Mouse (Mus musculus) stomach, embryonic 14.5 days (tissue): ENCODE data around the gene Pex26. TPM values are rescaled to one million over a fixed set of nuclear protein-coding genes. Genes with fewer than 3 reads are reported as not detected.
A peak's percentile ranks its signal among the peaks of the same experiment; 100 is the strongest.

Experiments
- ATAC-seq: fragments of 200-750 bp; cut with Nextera tagmentation; 2 replicates; pipeline ENCODE4 v1.8.0; 2017; ENCODE audit warnings: low read depth, moderate TSS enrichment; ENCODE audit not compliant: insufficient number of reproducible peaks, insufficient read depth, low FRiP score
- H3K27ac ChIP-seq: fragments of 300-500 bp; sonication (generic); 2 replicates; pipeline ENCODE4 v1.5.1; 2014; ENCODE audit warnings: mild to moderate bottlenecking, low read length, moderate library complexity, mixed read lengths
- H3K27me3 ChIP-seq: fragments of 300-500 bp; sonication (generic); 2 replicates; pipeline ENCODE4 v1.6.1; 2014; ENCODE audit warnings: low read length, control low read depth, mixed read lengths; ENCODE audit not compliant: control insufficient read depth, insufficient read depth
- H3K36me3 ChIP-seq: fragments of 300-500 bp; sonication (generic); 2 replicates; pipeline ENCODE4 v1.6.1; 2014; ENCODE audit warnings: mild to moderate bottlenecking, control low read depth, low read length, moderate library complexity, mixed read lengths; ENCODE audit not compliant: control insufficient read depth, insufficient read depth
- H3K4me1 ChIP-seq: fragments of 300-500 bp; sonication (generic); 2 replicates; pipeline ENCODE4 v1.6.1; 2014; ENCODE audit warnings: low read length, control low read depth, mixed read lengths; ENCODE audit not compliant: control insufficient read depth, insufficient read depth
- H3K4me2 ChIP-seq: fragments of 300-500 bp; sonication (generic); replicated peaks from 2 replicates; pipeline ENCODE4 v1.6.1; 2014; ENCODE audit warnings: low read depth, low read length, control low read depth
- H3K4me3 ChIP-seq: fragments of 300-500 bp; sonication (generic); 2 replicates; pipeline ENCODE4 v1.5.1; 2014; ENCODE audit warnings: low read depth, low read length, control low read depth
- H3K9ac ChIP-seq: fragments of 300-500 bp; sonication (generic); replicated peaks from 2 replicates; pipeline ENCODE4 v1.6.1; 2014; ENCODE audit warnings: low read depth, mild to moderate bottlenecking, control low read depth, low read length, moderate library complexity, mixed read lengths
- H3K9me3 ChIP-seq: fragments of 300-500 bp; sonication (generic); 2 replicates; pipeline ENCODE4 v1.6.1; 2016; ENCODE audit warnings: low read depth, low read length, control low read depth; ENCODE audit not compliant: control insufficient read depth
- WGBS: fragments of 180-500 bp; shearing (Covaris S2); extraction: QIAGEN DNeasy Blood & Tissue Kit; methylation state at CpG from one replicate; pipeline ENCODE4 v1.1.7; 2014; 5-methylcytosine and 5-hydroxymethylcytosine counted together
- polyA plus RNA-seq: library from polyadenylated mRNA; unstranded; fragments of >200 nt; fragmentation: Nextera tagmentation; extraction: Ambion mirVana; gene quantifications from 2 replicates; pipeline ENCODE4 v1.2.1, GENCODE M21; 2014

The Pex26 gene
- polyA plus RNA-seq, 1 experiment from 2014 or later = 12.5 TPM

DNA sequence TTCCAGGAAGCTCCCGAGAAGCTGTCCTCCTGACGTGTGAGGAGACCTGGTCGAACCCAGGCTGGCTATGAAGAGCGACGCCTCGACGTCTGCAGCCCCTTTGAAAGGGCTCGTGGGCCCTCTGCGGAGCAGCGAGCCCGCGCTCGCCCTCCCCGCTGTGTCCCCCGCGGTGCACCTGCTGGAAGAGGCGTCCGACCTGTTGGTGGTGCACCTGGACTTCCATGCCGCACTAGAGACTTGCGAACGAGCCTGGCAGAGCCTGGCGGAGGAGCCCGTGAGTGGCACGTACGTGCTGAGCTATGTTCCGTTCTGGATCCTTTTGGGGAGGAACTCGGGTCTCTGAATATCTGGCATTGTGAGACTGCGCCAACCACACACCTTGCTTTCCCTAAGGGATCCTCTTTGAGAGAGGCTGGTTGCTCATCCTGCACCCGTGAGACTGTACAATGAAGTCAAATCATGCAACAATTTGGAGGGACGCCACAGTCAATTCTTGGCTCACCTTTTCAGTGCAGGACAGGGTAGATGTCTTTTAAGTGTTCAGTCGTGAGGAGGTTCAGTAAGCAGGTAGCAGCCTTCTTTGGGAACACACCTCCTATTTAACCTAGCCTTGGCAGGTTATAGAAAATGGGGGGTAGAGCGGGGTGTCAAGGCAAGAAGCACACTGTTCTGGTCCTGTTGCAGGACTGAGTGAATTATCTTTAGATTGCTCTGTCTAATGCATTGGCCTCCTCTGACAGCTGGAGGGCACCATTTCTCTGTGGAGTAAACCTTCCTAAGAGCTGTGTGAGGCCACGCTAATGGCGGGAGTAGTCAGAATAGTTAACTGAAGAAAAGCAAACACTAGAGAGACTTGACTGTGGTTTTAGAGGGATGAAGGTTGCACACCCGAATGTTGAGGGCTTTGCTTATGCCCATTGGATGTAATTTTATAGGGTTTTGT, 1.0 kb downstream of the Pex26 start:
- Histone ChIP-seq H3K9ac (peak overlapping the region; percentile 65), H3K4me1 (peaks cover 8% of the 10 kb centered on the region; the same call in 1 of the 2 replicates), H3K9me3 (no peaks in the 10 kb centered on the region), H3K27me3 (no peaks in the 10 kb centered on the region), H3K4me3 (peak overlapping the region; percentile 71), H3K36me3 (peaks cover 8% of the 10 kb centered on the region), H3K27ac (peak overlapping the region; percentile 75; the same call in 1 of the 2 replicates), H3K4me2 (peak overlapping the region; percentile 84)
- 2% methylated on average over 35 of the region's 35 CpGs for WGBS
- peak; percentile 56 for ATAC-seq

DNA sequence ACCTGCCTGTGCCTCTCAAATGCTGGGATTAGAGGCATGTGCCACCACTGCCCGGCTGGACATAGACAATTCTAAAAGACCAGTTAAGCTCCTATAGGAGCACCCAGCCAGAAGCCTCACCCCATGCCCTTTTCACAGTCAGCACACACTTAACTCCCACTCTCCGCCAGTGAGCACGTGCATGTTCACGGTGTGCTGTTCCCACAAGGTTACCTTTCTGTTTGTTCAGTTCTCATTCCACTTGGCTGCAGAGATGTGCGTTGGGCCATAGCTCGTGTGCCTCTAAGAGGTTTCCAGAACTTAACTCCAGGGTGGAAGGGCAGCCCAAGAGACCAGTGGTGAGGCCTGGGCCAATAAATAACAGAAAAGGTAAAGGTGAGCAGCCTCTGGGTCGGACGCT, 1.8 kb downstream of the Pex26 start:
- peaks cover 8% of the 10 kb centered on the region; the same call in 1 of the 2 replicates for H3K4me1 ChIP-seq
- no peaks in the 10 kb centered on the region for H3K9me3 ChIP-seq
- peaks cover 8% of the 10 kb centered on the region for H3K36me3 ChIP-seq
- peak overlapping the region; percentile 84 for H3K4me2 ChIP-seq
- 0 out of 2 replicates have a peak, but pooled peaks have one; percentile 17 for ATAC-seq
- no peaks in the 10 kb centered on the region for H3K27me3 ChIP-seq
- peak overlapping the region; percentile 71 for H3K4me3 ChIP-seq
- H3K27ac ChIP-seq = no peak overlapping the region
- 74% methylated on average over 8 of the region's 8 CpGs for WGBS
- H3K9ac ChIP-seq = no peak overlapping the region

DNA sequence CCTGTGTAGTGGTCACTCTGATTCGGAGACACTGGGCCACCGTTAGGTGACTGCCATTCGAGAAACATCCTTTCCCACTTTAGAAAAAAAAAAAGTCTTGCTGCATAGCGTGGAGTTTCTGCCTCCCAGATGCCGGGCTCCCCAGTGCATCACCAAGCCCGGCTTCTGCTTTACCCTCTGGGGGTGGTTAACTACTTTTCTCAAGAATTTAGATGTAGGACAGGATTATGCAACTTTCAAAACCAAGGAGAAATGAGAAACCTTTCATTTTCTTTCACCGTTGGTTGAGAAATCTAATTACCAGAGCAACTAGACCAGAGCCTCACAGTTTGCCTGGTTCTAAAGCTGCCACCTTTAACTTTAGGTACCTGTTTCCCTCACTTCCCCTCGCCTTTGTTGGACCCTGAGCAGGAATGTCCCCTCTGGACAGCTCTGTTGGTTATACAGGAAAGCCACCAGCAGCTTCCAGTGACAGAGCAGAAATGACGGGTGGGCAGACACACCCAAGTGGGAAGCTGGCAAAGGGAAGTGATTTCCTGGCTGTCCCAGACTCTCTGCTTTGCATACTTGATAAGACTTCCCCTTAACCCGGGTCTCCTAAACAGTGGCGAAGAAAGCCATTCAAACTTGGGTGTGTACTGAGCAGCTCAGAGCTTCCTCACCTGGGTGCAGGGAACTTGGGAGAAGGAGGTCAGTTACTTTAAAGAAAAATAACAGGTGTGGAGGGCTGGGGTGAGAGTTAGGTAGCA, 8.0 kb downstream of the Pex26 start:
- no peaks in the 10 kb centered on the region for H3K9me3 ChIP-seq
- 76% methylated on average over 11 of the region's 11 CpGs for WGBS
- peaks cover 8% of the 10 kb centered on the region for H3K36me3 ChIP-seq

DNA sequence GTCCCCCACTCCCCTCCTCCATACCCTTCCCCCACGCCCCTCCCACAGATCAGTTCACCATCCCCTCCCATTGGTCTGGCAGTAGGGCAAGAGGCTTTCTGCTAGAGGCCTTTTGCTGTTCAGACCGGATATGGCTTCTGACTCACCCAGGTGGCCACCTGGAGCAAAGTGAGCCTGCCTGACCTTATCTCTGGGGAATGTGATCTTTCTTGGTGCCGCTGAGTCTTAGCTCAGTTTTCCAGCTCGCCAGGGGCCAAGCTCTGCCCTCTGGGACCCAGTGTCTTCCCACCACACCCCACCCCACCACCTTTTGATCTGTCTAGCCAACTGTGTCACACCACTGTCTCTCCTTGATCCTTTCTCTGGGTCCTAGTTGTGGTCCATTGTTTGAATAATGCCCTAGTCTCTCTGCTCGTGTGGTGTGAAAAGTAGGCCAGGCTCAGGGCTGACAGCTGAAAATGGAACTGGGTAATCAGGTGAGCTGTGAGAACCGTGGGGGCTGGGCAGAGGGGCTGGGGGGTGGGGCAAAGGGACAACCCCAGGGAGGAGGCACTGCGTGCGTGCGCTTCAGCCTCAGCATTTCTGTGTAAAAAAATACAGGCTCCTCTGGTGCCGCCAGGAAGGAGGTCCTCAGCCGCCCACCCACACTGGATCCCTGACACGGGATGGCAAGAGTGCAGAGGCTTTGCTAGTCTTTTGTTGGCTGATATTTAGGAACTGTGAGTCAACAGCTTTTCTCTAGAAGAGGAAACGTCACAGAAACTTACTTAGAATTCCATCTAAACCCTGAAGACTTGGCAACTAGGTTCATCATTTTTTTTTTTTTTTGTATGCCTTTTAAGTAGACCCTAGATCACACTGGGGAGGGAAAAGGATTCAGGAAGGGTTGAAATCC, 10.8 kb downstream of the Pex26 start:
- peaks cover 3% of the 10 kb centered on the region; the same call in 1 of the 2 replicates for H3K36me3 ChIP-seq
- no peak for ATAC-seq
- H3K9ac ChIP-seq = no peak overlapping the region
- H3K27ac ChIP-seq = no peak overlapping the region
- H3K9me3 ChIP-seq = no peaks in the 10 kb centered on the region
- H3K4me3 ChIP-seq = no peak overlapping the region
- no peak overlapping the region for H3K4me2 ChIP-seq
- no peaks in the 10 kb centered on the region for H3K27me3 ChIP-seq
- WGBS = 41% methylated on average over 13 of the region's 13 CpGs
- H3K4me1 ChIP-seq = no peaks in the 10 kb centered on the region

More for the DNA sequence above, 8.0 kb downstream of the Pex26 start:
- peak; percentile 43; the same call in 1 of the 2 replicates for ATAC-seq
- Histone ChIP-seq H3K9ac (no peak overlapping the region), H3K27me3 (no peaks in the 10 kb centered on the region), H3K4me1 (no peaks in the 10 kb centered on the region), H3K27ac (no peak overlapping the region), H3K4me3 (no peak overlapping the region), H3K4me2 (no peak overlapping the region)

DNA sequence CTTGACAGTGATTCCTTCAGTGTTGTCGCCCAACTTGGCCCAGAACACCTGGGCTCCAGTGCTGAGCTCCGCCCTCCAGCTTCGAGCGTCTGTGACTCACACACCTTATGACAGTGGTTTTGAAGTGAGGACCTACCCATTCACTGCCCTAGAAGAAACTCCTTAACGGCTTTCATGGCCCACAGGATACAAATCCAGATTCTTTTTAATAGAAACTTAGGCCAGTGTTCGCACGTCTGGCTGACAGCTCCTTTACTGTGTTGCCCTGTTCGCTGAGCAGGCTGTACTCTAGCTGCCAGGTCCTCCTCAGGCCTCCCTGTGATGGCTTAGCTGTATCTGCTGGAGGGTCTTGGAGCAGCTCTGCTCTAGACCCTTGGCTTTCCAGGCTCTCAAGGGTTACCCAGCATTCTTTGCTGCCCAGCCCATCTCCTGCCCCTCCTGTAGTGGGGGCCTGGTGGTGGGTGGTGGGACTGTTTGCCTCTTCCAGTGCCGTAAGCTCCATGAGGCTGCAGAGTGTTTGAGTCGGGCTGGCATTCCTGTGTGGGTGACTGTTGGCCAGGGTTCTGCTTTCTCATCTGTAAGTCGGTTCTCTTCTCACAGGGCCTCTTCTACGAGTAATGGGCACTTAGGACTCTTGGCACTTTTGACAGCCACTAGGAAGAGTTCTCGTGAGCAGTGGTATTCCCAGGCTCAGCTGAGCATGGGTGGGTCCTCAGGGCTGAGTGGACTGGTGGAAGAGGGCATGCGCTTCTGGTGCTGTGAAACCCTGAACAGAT, 11.7 kb downstream of the Pex26 start:
- Histone ChIP-seq H3K4me2 (no peak overlapping the region), H3K27ac (no peak overlapping the region), H3K27me3 (no peaks in the 10 kb centered on the region), H3K4me3 (no peak overlapping the region), H3K36me3 (peaks cover 3% of the 10 kb centered on the region; the same call in 1 of the 2 replicates), H3K4me1 (no peaks in the 10 kb centered on the region), H3K9ac (no peak overlapping the region), H3K9me3 (no peaks in the 10 kb centered on the region)
- no peak for ATAC-seq
- 75% methylated on average over 14 of the region's 14 CpGs for WGBS

DNA sequence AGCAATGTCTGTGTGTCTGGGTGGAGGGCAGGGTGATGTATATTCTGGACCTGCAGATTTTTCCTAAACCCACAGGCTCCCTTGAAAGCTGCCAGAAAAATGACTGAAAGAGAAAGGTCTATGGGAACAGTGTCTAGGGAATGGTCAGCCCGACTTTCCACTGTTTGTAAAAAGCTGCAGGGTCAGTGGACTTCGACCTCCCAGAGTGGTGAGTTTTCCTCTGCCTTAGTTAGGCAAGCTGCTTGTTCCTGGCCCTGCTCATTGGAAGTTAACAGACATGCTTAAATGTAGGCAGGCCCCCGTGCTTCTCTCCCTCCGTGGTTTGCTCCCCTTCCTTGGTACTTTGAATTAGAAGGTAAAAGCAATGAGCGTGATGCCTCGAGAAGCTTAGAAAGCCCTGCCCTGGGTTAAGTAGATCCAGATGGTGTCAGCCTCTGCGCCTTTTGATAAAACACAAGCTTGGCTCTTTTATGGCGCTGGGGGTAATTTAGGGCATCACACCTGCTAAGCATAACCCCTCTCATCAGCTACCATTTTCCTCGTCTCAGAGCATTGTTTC, 14.4 kb downstream of the Pex26 start:
- no peaks in the 10 kb centered on the region for H3K9me3 ChIP-seq
- H3K36me3 ChIP-seq = peaks cover 3% of the 10 kb centered on the region; the same call in 1 of the 2 replicates
- no peaks in the 10 kb centered on the region for H3K27me3 ChIP-seq
- H3K4me1 ChIP-seq = no peaks in the 10 kb centered on the region
- H3K27ac ChIP-seq = no peak overlapping the region
- H3K4me2 ChIP-seq = no peak overlapping the region
- H3K9ac ChIP-seq = no peak overlapping the region
- 55% methylated on average over 9 of the region's 9 CpGs for WGBS
- H3K4me3 ChIP-seq = no peak overlapping the region
- ATAC-seq = no peak

DNA sequence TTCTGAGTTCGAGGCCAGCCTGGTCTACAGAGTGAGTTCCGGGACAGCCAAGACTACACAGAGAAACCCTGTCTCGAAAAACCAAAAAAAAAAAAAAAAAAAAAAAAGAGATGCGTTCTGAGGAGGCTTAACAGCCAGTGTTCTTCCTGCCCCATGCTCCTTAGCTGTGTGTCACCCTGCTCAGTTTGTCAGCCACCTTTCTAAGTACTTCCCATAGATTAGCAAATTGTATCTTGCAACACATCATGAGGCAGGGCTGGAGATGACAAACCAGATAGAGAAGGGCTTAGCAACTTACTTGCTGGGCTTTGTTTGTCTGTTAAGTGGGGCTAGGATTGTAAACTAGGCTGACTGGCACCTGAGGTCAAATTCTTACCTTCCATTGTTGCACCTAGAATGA, 17.0 kb downstream of the Pex26 start:
- Histone ChIP-seq H3K4me2 (no peak overlapping the region), H3K9me3 (no peaks in the 10 kb centered on the region), H3K36me3 (peaks cover 3% of the 10 kb centered on the region), H3K4me1 (no peaks in the 10 kb centered on the region), H3K27ac (no peak overlapping the region), H3K9ac (no peak overlapping the region), H3K4me3 (no peak overlapping the region), H3K27me3 (no peaks in the 10 kb centered on the region)
- 88% methylated on average over 4 of the region's 4 CpGs for WGBS
- ATAC-seq = no peak
